Mouse (Mus musculus) T-helper 1 cell (primary cell): ENCODE measurements around the gene Apoe.

Experiments
- in situ Hi-C: fragments of 300-600 bp; cut with MboI, MseI; formaldehyde crosslinking; loops from one replicate; pipeline ENCODE4 v1.15.1; 2025; ENCODE audit warnings: high pct_unique_total_duplicates

Gene Apoe

DNA sequence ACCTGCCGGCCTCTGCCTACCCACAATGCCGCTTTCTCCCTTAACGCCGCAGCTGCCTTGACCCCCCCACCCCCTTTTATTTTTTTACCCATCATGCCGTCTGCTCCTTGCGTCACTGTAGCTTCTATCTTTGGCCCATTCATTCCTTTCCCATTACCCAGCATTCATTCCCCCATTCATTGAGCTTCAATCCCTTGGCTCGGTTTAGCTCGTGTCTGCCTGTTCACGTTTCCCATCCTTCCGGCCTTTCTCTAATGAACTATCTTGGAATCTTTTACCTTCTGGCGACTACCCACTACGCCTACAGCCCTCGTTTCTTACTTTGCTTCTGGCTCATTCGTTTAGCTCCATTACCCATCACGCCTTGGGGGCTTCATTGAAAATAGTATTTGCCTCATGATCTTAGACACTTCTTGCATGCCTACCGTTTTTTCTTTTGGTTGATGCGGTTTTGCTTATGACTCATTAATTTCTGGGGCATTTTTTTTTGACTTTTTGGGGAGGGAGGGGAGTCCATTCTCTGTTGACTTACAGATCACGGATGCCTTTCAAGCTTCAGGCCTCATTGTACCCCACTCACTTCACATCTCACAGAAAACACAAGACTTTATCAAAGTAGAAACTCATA lies 17.2 kb upstream of the Apoe start:
- in situ Hi-C loops = no loop called here

DNA sequence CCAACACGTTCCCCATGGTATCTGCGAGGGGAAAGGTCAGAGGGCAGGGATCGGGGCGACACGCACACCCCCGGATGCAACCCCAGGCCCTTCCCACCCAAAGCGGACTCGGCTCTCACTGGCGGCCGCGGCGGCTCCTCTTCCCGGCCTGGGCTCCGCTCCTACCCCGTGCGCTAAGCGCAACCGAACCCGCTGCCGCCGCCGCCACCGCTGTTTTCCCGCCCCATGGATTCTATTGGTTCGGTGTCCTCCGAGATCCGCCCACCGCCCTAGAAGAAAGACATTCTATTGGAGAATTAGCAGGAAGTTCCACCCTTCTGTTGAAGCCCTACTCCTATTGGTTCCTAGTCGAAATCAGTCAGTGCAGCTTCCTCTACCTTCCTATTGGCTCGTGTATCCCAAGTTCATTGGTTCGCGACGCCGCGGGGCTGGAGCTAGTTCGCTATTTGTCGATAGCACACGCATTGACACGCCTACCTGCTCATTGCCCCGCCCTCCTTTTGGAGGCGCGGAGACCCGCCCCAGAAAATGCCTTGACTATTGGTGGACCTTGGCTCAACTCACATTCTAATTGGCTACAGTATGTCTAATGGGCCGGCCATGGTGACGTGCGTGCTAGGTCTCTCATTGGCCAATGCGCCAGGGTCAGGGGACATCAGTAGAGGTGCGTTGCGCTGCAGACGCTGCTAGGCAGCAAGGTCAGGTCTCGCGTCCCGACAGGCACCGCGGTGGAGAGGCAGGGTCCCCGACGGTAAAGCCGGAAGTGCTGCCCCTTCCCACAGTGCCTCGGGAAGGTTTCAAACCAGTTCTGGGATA lies 16.5 kb upstream of the Apoe start, which contains the start of gene Tomm40:
TSS of gene Tomm40 (minus strand) at position 200 of the 816 bp plus-strand sequence.
- in situ Hi-C loops = no loop called here

DNA sequence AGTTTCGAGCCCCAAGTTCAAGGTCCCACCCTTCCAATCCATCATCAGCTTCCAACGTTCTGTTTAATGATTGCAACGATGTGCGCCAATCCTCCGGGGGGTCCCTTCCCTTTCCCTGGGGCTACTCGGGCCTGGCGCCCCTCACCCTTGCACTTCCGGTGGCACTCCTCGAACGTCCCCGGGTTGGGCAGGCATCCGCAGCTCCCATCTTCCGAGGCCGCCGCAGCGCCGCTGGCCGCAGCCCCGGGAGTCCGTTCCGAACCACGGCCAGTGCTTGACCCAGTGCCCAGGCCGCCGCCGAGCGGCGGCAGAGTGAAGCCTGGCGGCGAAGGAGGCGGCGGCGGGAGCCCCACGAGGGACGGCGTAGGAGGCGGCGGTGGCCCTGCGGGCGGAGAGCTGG lies 15.8 kb upstream of the Apoe start:
- in situ Hi-C loops = no loop called here

DNA sequence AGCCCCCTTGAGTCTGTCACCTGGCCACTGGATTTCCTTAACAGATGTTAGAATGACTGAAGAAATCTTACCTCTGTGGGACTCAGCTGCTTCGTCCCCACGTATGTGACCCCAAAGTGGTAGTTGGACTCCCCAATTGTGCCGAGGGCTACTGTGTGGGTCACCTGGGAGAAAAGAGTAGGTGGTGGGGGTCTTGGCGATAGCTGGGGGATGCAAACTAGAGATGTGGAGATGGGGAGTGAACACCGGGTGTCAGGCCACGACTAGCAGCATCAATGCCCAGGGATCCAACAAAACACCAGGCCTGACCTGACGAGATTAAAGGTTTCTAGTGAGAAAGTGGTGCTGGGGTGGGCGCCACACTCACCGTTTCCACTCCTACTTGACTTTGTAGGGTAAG lies 14.6 kb upstream of the Apoe start:
- in situ Hi-C loops = no loop called here

DNA sequence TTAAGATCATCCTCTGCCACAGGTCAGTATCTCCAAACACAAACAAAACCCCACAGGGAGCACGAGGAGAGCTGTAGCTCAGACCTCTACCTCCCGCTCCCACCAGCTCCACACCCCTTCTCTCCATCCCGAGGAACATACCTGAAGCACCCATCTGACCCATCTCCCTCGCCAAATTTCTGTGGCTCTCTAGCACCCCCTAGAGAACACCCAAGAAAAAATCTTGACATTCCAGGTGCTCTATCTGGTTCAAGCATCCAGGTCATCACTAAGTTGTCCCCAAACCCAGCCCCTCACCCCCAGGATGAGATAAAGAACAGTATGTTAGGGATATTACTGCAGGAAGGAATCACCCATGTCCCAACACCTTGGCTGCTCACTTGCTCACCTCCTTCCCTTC lies 14.2 kb upstream of the Apoe start:
- in situ Hi-C loops = no loop called here

DNA sequence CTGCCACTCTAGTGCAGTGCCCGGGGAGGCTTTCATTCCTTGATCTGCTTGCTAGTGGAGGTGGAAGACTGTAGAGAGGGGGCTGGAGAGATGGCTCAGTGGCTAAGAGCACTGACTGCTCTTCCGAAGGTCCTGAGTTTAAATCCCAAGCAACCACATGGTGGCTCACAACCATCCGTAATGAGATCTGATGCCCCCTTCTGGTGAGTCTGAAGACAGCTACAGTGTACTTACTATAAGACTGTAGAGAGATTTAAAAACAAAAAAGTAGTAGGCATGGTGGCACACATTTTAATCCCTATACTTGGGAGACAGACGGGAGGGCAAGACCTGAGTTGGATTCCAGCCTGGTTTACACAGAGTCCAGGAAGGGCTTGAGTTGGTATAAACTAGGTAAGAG lies 13.4 kb upstream of the Apoe start:
- in situ Hi-C loops = no loop called here

DNA sequence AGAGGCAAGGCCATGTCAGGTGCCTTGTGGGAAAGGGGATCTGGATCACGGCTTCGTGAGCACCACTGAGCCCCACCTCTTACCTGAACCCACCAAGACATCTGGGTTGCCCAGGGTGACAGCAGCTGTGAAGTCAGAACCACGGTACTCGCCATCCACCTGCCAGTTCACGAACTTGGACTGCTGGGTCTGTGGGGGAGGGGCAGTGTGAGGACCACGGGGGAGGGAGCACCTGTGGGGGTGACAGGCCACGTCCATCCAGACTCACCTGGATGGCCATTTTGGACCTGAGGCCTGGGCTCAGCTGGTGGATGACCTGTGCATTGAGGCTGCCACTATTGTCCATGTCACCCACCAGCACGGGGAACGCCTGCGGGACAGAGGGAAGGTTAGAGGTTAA lies 11.7 kb upstream of the Apoe start:
- in situ Hi-C loops = no loop called here

DNA sequence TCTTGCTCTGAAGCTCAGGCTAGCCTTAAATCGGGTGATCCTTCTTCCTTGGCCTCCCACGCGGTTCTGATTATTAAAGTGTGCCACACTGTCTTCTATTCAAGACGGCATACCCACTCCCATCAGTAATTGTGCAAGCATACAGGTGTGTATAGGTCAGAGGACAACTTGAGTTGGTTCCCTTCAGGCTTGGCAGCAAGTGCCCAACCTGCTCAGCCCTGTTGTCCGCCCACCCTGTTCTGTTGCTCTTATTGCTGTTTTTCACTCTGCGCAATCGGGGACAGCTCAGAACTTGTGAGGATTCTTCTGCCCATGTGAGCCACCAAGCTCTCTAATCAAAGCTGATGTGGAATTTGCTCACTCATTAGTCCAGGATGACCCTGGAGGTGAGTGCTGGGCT lies 6.3 kb upstream of the Apoe start:
- in situ Hi-C loops = no loop called here

DNA sequence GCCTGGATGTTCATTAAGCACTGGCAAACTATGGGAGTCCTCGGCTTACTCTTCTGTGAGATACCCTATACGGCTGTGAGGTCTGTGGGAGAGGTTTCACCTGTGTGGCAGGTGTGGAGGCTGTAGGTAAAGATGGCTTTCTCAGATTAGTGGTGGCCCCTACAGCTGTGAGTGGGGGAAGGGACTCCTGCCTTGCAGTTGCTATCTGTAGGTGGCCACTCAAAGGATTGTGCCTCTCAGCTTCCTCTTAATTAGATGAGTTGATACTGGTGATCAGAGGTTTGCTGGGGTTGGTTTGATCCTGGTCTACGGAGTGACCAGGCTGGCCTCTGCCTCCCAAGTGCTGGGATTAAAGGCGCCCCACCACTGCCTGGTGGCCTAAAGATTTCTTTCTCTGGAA lies 5.5 kb upstream of the Apoe start:
- in situ Hi-C loops = no loop called here

DNA sequence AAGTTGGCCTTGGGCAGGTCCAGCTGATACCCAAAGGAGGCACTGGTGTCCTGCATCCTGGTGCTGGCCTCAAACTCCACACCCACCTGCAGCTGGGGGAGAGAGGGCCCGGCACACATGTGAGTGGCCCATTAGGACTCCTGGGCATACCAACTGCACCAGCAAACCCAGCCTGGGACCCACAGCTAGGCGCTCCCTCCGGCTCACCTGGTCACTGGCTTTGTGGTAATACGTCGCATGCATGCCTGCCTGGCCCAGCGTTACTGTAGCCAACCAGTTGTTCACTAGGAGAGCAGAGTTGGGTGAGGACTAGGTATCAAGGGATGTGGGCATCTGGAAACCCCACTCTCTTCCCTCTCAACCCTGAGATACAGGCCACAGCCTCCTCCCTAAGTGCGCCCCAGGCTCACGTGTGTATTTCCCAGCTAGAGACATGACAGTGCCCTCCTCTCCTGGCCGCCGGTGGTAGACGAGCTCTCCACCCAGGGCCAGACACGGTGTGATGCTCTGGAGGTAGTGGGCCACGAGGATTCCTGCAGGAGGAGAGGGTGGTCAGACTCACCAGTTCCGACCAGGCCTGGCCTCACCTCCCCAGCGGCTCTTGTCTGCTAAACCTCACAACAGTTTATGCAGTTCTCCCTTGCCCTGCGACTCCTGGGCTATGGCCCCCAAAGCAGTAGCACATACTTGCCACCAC lies 4.0 kb upstream of the Apoe start:
- in situ Hi-C loops = no loop called here

DNA sequence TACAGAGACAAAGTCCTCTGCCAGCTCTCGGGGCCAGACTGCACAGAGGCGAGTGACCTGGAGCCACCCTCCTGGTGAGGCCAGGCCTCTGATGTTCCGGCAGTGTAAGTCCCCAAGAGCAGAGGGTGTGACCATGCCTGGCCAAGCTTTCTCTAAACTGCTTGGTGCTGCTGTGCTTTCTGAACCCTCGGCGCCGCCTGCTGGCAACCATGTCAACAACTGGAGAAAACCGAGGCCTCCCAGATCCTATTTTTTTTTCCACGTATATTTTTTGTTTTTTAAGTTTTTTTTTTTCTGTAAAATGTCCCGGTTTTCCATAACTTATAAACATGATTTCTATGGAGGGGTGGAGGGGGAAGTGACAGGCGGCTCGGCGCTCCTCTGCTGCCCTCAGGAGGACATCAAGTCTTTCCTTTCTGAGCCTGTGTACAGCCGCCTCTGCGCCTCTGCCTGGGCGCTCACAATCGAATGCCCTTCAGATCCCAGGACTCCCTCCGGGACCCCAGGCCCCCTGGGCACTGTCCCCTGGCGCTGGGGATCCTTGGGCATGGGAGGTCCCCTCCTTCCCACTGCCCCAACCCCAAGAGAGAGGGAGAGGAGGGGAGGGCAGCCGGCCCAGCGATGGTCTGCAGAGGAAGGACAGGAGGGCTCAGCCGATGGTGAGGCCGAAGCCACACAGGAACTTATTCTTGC lies 2.2 kb upstream of the Apoe start:
- in situ Hi-C loops = no loop called here

DNA sequence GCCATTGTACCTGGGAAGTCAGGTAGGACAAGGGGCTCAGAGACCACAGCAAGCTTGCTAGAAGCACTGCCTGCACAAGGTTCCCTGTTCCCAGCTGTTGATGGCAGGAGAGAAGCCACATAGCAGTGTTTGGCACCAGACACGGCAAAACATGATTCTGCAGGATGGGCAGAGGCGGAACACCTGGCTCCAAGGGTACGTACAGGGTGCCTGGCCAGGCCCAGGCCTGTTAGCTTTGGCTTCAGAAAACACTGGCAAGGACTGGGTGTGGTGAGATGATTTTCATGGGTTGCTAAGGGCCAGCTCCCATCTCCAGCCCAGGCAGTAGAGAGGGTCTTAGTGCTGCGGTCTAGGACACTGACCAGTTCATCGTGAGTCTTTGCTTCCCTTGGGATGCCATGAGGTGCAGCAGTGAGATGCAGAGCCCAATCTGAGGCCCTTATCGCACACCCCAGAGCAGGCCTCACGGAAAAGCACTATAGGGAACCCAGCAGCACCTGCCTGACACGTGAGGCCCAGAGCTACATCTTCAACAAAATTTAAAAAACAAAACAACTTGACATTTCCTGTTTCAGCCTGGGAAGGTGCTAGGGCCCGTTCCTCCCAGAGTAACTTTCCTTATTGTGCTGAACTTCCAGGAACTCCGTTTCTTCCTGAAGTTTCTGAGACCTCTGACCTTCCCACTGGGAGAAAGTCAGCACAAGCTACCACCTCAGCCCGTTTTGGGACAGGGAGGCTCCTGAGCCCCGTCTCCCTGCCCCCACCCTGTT lies 1.5 kb upstream of the Apoe start:
- in situ Hi-C loops = no loop called here

DNA sequence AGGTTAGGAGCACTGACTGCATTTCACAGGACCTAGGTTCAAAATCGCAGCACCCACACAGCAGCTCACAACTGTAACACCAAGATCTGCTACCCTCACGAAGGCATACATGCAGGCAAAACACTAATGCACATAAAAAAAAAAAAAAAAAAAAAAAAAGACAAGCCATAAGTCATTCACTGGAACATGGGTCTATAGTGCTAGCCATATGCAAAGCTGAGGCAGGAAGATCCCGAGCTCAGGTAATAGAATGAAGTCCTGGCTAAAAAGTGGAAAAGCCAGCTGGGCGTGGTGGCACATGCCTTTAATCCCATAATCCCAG lies 800 bp upstream of the Apoe start:
- in situ Hi-C loops = no loop called here

DNA sequence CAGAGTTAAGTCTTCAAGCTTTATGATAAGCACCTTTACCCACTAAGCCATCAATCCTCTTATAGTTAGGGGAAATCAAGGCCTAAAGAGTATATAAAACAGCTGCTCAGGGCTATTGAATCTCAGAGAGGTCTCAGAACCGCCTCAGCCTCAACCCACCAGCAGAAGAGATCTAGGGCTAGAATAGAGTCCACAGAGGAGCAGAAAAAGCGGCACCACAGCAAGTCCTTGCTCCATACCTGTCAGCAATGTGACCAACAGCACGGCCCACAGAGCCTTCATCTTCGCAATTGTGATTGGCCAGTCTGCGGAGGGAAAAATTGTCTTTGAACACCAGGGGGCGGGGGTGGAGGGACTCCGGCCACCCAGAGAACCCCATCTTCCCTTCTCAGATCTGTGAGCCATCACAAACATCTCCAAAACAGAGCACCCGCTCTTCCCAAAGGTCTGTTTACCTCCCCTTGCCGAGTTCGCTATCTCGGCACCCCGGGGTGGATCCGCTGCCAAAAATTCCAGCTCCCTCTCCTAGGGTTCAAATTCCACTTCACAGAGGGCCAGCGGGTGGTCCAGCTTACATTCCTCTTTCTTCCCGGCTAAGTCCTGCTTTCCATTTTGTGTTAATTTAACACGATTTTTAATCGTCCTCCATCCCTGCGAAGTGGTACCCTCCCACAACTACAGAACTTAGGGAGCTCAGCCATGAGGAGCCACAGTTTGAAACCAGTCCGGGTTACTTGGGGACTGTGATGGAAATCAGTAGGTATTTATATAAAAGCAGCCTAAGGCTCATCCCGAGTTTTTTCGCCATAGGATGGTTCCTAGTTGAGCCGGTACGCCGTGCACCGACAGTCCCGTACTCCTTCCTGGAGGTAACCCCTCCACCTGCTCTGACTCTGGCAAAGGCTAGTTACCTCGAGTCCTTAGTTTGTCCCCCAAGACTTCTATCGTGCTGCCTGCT lies 760 bp downstream of the Apoe start:
- in situ Hi-C loops = no loop called here

DNA sequence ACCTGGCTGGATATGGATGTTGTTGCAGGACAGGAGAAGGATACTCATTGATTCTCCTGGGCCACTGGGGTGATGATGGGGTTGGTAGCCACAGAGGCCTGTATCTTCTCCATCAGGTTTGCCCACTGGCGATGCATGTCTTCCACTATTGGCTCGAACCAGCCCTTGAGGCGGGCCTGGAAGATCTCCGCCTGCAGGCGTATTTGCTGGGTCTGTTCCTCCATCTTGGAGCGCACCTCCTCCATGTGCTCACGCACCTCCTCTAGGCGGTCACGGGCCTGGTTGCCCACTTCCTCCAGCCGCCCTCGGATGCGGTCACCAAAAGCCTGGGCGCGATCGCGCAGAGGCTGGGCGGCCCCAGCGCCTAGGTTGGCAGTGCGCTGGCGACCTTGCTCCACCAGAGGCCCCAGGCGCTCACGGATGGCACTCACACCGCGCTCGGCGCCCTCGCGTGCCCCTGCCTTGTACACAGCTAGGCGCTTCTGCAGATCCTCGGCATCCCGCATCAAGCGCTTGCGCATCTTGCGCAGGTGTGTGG lies 2.6 kb downstream of the Apoe start:
- in situ Hi-C loops = no loop called here

DNA sequence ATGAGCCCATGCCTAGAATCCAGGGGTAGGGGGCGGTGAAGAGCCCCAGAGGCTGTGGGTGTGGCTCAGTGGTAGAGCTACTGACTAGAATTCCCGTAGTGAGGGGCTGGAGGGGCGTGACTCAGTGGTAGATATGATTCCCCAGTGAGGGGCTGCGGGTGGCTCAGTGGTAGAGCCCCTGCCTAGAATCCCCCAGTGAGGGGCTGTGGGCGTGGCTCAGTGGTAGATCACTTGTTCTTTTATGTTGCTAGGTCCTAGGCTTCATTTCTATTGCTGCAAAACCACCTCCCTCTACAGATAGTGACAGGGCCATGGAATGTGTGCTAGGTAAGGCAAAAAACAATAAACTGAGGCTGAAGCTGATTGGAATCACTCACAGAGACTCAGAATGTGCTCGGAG lies 3.1 kb downstream of the Apoe start:
- in situ Hi-C loops = no loop called here

DNA sequence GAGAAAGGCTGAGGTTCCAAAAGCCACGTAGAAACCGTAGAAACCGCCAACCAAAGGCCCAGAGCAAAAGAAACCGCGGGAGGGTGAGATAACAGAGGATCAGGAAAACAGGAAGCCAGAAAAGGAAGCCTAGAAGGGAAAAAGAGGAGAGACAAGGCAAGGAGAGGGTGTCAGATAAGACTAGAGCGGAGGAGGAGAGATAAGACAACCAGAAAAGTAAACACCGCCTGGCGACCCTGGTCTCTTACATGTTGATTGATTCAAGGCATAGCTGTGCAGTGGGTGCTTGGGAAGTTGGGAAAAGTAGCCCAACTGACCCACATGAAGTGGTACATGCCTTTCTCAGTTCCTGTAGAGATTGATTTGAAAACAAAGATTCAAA lies 3.8 kb downstream of the Apoe start:
- in situ Hi-C loops = no loop called here

DNA sequence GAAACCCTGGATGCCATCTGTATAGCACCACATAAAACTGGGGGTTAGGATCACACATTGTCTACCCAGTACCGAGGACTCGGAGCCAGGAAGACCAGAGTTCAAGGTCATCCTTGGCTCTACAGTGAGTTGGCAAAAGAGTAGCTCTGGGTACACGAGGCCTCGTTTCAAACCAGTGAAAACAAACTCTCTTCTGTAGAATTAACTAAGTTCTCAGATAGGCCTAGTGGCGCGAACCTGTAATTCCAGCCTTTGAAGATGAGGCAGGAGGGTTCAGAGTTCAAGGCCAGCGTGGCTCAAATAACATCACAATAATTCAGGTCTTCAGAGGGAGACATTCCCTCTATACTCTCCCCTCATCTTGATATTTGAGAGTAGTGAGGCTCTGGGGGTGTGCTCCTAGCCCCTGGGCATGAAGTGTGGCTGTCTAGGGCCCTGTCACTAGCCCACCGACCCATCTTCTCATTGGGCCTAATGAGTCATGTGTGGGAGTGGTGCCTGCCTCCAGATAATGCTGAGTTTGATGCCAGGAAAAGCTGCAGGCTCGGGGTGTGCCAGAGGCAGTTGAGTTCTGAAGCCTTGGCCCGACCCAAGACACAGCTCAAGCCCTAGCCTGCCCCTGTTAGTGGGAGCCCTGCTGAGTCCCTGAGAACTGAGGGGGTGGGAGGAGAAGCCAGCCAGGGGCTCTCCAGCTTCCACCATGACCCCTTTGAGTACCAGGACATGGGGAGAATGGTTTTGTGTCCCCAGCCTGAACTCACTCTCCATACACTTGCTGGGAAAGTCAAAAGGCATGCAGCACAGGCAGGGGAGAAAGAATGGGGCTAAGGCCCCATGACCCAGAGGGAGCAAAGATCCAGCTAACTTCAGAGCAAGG lies 4.4 kb downstream of the Apoe start:
- in situ Hi-C loops = no loop called here

DNA sequence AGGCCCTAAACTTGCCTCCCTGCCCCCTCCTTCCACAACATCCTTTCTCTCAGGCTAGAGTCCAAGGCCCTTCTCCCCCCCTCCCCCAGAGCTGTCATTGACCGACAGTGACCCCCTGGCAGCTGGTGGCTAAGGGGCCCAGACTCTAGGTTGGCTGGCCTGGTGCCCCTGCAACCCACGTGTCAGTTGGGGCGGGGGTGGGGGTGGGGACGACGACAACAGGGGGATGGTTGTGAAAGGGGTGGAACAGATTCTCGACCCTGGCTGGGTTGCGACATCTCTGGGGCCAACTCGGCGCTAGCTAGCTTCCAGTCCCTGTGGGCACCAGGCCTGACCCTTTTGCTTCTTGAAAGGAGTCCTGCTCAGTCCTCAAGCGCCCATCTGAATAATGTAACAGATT lies 5.6 kb downstream of the Apoe start:
- in situ Hi-C loops = no loop called here
